Mouse (Mus musculus) layer of hippocampus, postnatal 14 days (tissue): ENCODE results near the gene Gm14190. TPM values are rescaled to one million over a fixed set of nuclear protein-coding genes. Genes with fewer than 3 reads are reported as not detected.
"Not testable (repeated sequence)": the region's sequence is repeated elsewhere in the genome, so short reads cannot be mapped to it uniquely, and the experiment has no call there.

Experiments used
- DNase-seq, 2 experiments: peaks; one replicate each; pipeline ENCODE4 v3.0.0; 2021 to 2022; ENCODE audit warnings: low spot score in 2 of 2, mixed read lengths in 1 of 2
- long read RNA-seq, 2 experiments: library from polyadenylated mRNA; stranded (forward); transcript quantifications; one replicate each; pipeline ENCODE4 v2.0.0; 2021
- total RNA-seq, 2 experiments: library from RNA; stranded (reverse); gene quantifications; 2 replicates each; pipeline ENCODE4 v1.2.3; 2021

Gm14190 gene
- total RNA-seq: not detected
- long read RNA-seq, experiment 1: 0 reads
- long read RNA-seq, experiment 2: 0 reads

DNA sequence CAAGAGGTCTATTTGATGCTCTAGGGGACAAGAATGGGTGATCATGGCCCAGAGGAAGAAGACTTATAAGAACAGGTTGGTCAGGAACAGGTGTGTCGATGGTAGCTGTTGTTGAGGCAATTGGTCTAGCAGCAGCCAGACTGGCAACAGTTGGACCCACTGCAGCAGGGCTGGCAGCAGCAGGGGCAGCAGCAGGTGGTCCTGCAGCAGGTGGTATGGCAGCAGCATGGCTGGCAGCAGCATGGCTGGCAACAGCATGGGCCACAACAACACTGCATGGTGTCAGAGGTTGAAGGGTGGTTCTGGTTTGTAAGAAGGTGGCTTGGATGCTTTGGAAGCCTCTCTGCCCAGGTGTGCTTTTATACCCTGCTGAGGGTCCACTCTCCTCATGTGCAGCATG lies at the start of gene Gm14190:
Gene Gm14190 (minus strand): TSS at position 278 of the 400 bp plus-strand sequence.
- no peak for DNase-seq

GRCm38 (mm10) chr11:99734190-99734589 lies 43.6 kb upstream of the Gm14190 start, which contains the start of gene Gm14180:
Gene Gm14180 (minus strand): TSS chr11:99734290.
- DNase-seq: no peak

DNA sequence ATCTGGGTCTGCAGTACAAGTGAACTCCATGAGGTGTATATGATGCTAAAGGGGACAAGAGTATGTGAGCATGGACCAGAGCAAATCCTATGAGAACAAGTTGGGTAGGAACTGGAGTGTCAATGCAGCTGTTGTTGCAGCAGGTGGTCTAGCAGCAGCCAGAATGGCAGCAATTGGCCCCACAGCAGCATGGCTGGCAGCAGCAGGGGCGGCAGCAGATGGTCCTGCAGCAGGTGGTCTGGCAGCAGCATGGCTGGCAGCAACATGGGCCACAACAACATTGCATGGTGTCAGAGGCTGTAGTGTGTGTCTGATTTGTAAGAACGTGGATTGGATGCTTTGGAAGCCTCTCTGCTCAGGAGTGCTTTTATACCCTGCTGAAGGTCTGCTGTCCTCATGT lies 33.5 kb upstream of the Gm14190 start:
- no peak for DNase-seq

GRCm38 (mm10) chr11:99718759-99719158 lies 28.2 kb upstream of the Gm14190 start:
- no peak for DNase-seq

- DNase-seq: not testable (repeated sequence)
These were observed 5.3 kb downstream of the Gm14190 start for GRCm38 (mm10) chr11:99685235-99685634.

DNA sequence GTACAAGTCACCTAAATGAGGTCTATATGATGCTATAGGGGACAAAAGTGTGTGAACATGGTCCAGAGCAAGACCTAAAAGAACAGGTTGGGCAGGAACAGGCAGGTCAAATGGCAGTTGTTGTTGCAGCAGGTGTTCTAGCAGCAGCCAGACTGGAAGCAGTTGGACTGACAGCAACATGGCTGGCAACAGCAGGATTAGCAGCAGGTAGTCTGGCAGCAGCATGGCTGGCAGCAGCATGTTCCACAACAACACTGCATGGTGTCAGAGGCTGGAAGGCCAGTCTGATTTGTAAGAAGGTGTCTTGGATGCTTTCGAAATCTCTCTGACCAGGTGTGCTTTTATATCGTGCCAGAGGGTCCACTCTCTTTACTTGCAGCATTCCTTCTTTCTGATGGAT lies 7.1 kb downstream of the Gm14190 start:
- no peak for DNase-seq

GRCm38 (mm10) chr11:99665860-99666259 lies 24.7 kb downstream of the Gm14190 start, which contains the start of gene Krtap4-6:
Gene Krtap4-6 (minus strand): TSS chr11:99665960.
- DNase-seq: no peak

GRCm38 (mm10) chr11:99662802-99663201 lies 27.7 kb downstream of the Gm14190 start:
- DNase-seq: no peak

- no peak for DNase-seq
These were observed 31.3 kb downstream of the Gm14190 start for GRCm38 (mm10) chr11:99659256-99659655.

DNA sequence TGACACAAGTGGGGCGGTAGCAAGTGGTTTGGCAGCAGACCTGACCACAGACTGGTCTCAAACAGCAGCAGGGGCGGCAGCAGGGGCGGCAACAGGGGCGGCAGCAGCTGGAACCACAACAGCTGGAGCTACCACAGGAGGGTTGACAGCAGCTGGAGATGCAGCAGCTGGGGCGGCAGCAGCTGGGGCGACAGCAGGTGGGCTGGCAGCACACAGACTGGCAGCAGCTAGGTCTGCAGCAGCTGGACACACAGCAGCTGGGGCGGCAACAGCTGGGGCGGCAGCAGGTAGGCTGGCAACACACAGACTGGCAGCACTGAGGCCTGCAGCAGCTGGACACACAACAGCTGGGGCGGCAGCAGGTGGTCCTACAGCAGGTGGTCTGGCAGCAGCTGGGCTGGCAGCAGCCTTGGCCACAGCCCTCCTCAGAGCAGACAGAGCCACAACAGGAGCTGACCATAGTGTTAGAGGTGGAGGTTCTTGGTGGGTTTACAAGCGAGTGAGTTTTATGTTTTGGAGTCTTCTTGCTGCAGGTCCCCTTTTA lies 32.0 kb downstream of the Gm14190 start, which contains the start of gene Gm11563:
Gene Gm11563 (minus strand): TSS at position 494 of the 544 bp plus-strand sequence.
- not testable (repeated sequence) for DNase-seq

DNA sequence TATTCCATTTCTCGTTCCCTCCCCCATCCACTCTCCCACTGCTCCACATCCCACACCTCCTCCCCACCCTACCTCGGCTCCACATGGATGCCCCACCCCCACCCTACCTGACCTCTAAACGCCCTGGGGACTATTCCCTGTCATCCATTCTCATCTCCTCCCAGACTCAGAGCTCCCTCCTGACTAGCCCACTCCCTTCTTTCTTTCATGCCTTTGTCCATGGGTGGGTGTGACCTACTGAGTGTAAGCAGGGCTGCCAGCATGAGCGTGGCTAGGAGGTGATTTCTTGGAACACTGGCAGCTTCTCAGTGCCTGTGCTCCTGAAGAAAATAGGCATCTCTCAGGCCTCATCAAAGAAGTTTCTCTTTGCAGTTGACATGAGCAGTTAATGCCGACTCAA lies 33.5 kb downstream of the Gm14190 start:
- DNase-seq: no peak

DNA sequence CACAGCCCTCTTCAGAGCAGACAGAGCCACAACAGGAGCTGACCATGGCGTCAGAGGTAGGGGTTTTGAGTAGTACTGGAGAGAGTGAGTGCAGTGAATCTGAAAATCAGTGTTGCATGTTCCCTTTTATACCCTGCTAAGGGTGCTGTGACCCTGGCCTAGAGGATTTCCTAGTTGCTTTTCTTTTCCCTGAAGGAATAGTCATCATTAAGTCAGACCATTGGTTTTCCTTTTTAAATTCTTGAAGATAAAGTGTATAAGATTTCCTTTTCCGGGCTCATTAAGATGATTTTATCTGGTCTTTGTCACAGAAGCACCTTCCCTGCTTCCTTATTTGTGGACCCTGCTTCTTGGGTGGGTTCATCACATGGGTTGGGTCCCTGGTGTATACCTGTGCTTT lies 40.4 kb downstream of the Gm14190 start, which contains the start of gene Gm11555:
Gene Gm11555 (minus strand): TSS at position 101 of the 400 bp plus-strand sequence.
- no peak for DNase-seq

DNA sequence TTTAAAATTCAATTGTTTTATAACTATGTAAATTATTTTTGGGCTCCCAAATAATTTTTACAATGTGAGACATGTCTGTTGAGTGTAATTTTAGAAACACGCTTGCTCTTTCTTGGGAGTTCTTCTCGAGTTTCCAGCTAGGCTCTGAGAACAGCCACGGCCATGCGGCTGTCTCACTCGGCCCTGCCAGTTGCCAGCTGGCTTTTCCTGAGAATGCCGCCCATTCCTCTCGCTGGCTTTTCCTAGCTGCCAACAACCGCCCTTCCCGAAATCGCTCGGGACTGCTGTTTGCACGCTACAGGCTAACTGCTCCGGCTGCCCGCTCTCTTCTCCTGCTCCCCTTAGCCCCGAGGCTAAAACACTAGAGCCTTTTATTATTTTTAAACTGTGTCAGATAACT lies 44.1 kb downstream of the Gm14190 start:
- peak in 1 of 2 experiments; percentile 3 for DNase-seq

GRCm38 (mm10) chr11:99644351-99644750 lies 46.2 kb downstream of the Gm14190 start:
- peak in 1 of 2 experiments; percentile 43 for DNase-seq

DNA sequence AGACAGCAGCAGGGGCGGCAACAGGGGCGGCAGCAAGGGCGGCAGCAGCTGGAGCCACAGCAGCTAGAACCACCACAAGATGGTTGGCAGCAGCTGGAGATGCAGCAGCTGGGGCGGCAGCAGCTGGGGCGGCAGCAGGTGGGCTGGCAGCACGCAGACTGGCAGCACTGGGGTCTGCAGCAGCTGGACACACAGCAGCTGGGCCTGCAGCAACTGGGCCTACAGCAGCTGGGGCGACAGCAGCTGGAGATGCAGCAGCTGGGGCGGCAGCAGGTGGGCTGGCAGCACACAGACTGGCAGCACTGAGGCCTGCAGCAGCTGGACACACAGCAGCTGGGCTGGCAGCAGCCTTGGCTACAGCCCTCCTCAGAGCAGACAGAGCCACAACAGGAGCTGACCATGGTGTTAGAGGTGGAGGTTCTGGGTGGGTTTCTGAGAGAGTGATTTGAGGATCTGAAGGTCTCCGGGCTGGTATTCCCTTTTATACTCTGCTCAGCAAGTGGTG lies 46.9 kb downstream of the Gm14190 start, which contains the start of gene Krtap4-7:
Gene Krtap4-7 (minus strand): TSS at position 455 of the 505 bp plus-strand sequence.
- DNase-seq: not testable (repeated sequence)

GRCm38 (mm10) chr11:99640926-99641325 lies 49.6 kb downstream of the Gm14190 start:
- no peak for DNase-seq

Other genes starting within 250 kb of the Gm14190 start
- not detected for gene Krt23, start 197.6 kb downstream of the Gm14190 start, total RNA-seq
- gene Krt39, start 169.4 kb downstream of the Gm14190 start, total RNA-seq: not detected
- not detected for gene Krt40, start 147.6 kb downstream of the Gm14190 start, total RNA-seq
- not detected for gene Krtap3-3, start 139.9 kb downstream of the Gm14190 start, total RNA-seq
- gene Krtap3-2, start 133.9 kb downstream of the Gm14190 start, total RNA-seq: not detected
- gene Gm11939, start 131.3 kb downstream of the Gm14190 start, total RNA-seq: not detected
- not detected for gene Krtap3-1, start 124.1 kb downstream of the Gm14190 start, total RNA-seq
- not detected for gene Krtap1-5, start 109.7 kb downstream of the Gm14190 start, total RNA-seq
- gene Krtap1-4, start 107.1 kb downstream of the Gm14190 start, total RNA-seq: not detected
- not detected for gene Krtap1-3, start 99.4 kb downstream of the Gm14190 start, total RNA-seq
- not detected for gene Krtap9-3, start 92.6 kb downstream of the Gm14190 start, total RNA-seq
- not detected for gene Gm11938, start 87.4 kb downstream of the Gm14190 start, total RNA-seq
- not detected for gene Gm11937, start 80.6 kb downstream of the Gm14190 start, total RNA-seq
- gene Krtap2-4, start 75.9 kb downstream of the Gm14190 start, total RNA-seq: not detected
- gene Gm11562, start 70.3 kb downstream of the Gm14190 start, total RNA-seq: not detected
- not detected for gene Krtap4-1, start 62.5 kb downstream of the Gm14190 start, total RNA-seq
- not detected for gene Krtap4-2, start 55.7 kb downstream of the Gm14190 start, total RNA-seq
- not detected for gene Krtap4-7, start 46.7 kb downstream of the Gm14190 start, total RNA-seq
- gene Gm11555, start 40.5 kb downstream of the Gm14190 start, total RNA-seq: not detected
- gene Gm11563, start 31.8 kb downstream of the Gm14190 start, total RNA-seq: not detected
- gene Krtap4-6, start 24.8 kb downstream of the Gm14190 start, total RNA-seq: not detected
- not detected for gene Gm14180, start 43.5 kb upstream of the Gm14190 start, total RNA-seq
- not detected for gene Gm11595, start 82.2 kb upstream of the Gm14190 start, total RNA-seq
- gene Krtap4-8, start 90.0 kb upstream of the Gm14190 start, total RNA-seq: not detected
- not detected for gene Krtap4-9, start 94.5 kb upstream of the Gm14190 start, total RNA-seq
- not detected for gene Gm11596, start 102.7 kb upstream of the Gm14190 start, total RNA-seq
- not detected for gene Gm11569, start 108.2 kb upstream of the Gm14190 start, total RNA-seq
- not detected for gene Gm11554, start 113.7 kb upstream of the Gm14190 start, total RNA-seq
- not detected for gene Krtap4-13, start 119.2 kb upstream of the Gm14190 start, total RNA-seq
- gene Gm11564, start 124.9 kb upstream of the Gm14190 start, total RNA-seq: not detected
- gene 2300003K06Rik, start 147.3 kb upstream of the Gm14190 start, total RNA-seq: not detected
- gene Krtap4-16, start 160.9 kb upstream of the Gm14190 start, total RNA-seq: not detected
- gene Gm11568, start 167.2 kb upstream of the Gm14190 start, total RNA-seq: not detected
- gene Gm11559, start 173.7 kb upstream of the Gm14190 start, total RNA-seq: not detected
- gene Krtap9-1, start 182.6 kb upstream of the Gm14190 start, total RNA-seq: not detected
- gene Gm11567, start 188.4 kb upstream of the Gm14190 start, total RNA-seq: not detected
- gene Krtap31-1, start 217.2 kb upstream of the Gm14190 start, total RNA-seq: not detected
- not detected for gene Gm11565, start 224.0 kb upstream of the Gm14190 start, total RNA-seq
- not detected for gene Krtap31-2, start 245.6 kb upstream of the Gm14190 start, total RNA-seq